Mouse (Mus musculus) adrenal gland, postnatal 0 days (tissue): ENCODE results near the gene Slc6a4. TPM values are rescaled to one million over a fixed set of nuclear protein-coding genes. Genes with fewer than 3 reads are reported as not detected.
A peak's percentile ranks its signal among the peaks of the same experiment; 100 is the strongest.

ENCODE experiments used
- microRNA-seq: library from miRNA; unstranded; fragments of <30 nt; microRNA quantifications from one replicate; pipeline ENCODE4, GENCODE M21; 2016; ENCODE audit warnings: borderline replicate concordance; ENCODE audit not compliant: insufficient number of aligned reads
- polyA plus RNA-seq: library from polyadenylated mRNA; unstranded; fragments of >200 nt; fragmentation: Nextera tagmentation; extraction: Ambion mirVana; gene quantifications from 2 replicates; pipeline ENCODE4 v1.2.1, GENCODE M21; 2015

The Slc6a4 gene
- 2.0 and 4.5 TPM in 2 replicates for polyA plus RNA-seq

GRCm38 (mm10) chr11:76997916-76998704 is at the start of gene Slc6a4:
Gene Slc6a4 (plus strand): TSS chr11:76998603.

GRCm38 (mm10) chr11:77078273-77079134 is 80.1 kb downstream of the Slc6a4 start, which contains the start of gene Nsrp1:
Gene Nsrp1 (minus strand): TSS chr11:77078435.

Small RNA genes within 50 kb of the gene (microRNA-seq; reads per million reads assigned to microRNA genes)
- gene Mir423: 4,790 reads per million, percentile 89 among the genes with 10 or more reads in this experiment

Other genes starting within 250 kb of the Slc6a4 start
- 18.4 and 30.7 TPM in 2 replicates for gene Gosr1, start 235.0 kb upstream of the Slc6a4 start, polyA plus RNA-seq
- gene Cpd, start 151.6 kb upstream of the Slc6a4 start, polyA plus RNA-seq: 8.0 and 9.0 TPM in 2 replicates
- 2.6 and 3.2 TPM in 2 replicates for gene Tmigd1, start 96.4 kb upstream of the Slc6a4 start, polyA plus RNA-seq
- 65.6 and 75.3 TPM in 2 replicates for gene Blmh, start 73.8 kb upstream of the Slc6a4 start, polyA plus RNA-seq
- gene Nsrp1, start 79.8 kb downstream of the Slc6a4 start, polyA plus RNA-seq: 55.6 and 71.5 TPM in 2 replicates
- 0.12 and 0.16 TPM in 2 replicates for gene Efcab5, start 190.4 kb downstream of the Slc6a4 start, polyA plus RNA-seq
- gene Ssh2, start 217.7 kb downstream of the Slc6a4 start, polyA plus RNA-seq: 4.2 and 6.1 TPM in 2 replicates